Mouse (Mus musculus): ENCODE measurements at regions not wholly inside any gene's neighbourhood (a gene's known extent, or its start where the extent isn't known, plus 50 kb on each side); places are given as distances from the start of the nearest gene placed in this dataset.

DNA sequence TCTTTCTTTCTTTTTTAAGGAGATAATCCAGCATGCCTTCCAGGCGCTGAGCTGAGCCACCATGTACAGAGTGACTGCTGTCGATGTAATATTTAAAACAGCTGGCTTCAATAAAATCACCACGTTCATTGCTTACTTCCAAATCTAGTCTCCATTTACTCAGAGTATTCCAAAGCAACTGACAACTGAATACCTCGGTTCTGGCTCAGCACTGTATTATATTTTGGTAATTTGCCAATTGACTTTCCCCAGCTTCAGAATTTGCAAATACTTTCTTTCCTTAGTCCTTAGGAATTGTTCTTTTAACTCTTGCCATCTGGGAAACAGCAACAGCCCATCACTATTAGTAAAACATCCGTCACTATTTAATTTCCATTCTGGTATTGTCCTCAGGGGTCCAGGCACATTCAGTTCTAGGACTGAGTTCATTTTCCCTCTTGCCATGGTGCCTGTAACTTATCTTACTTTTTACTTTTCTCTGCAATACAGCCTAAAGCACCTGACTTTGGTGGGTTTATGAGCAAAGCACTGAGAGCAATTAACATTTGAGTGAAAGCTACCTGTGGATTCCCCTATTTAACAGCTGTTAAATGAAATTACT is 871.8 kb downstream of the Tbl1xr1 start:
- no peak overlapping the region for H3K9ac ChIP-seq (replicated peaks; ENCODE audit: low read length, poor library complexity, severe bottlenecking)
- no peak overlapping the region for H3K27ac ChIP-seq (ENCODE audit: low read depth, low read length)
- ATAC-seq (ENCODE audit: low FRiP score), result no peak
- no peaks in the 10 kb centered on the region for H3K36me3 ChIP-seq (ENCODE audit: insufficient read depth, low read length)
- no peak overlapping the region for H3K4me2 ChIP-seq (ENCODE audit: low read depth, low read length, poor library complexity, severe bottlenecking)
- H3K4me3 ChIP-seq (ENCODE audit: low read depth, low read length), result no peak overlapping the region
- no peaks in the 10 kb centered on the region for H3K9me3 ChIP-seq (ENCODE audit: low read length)
- TF ChIP-seq CTCF (IDR thresholded peaks at IDR 0.05), result no peak
- H3K27me3 ChIP-seq (ENCODE audit: insufficient read depth, low read length), result no peaks in the 10 kb centered on the region
- 54% methylated on average over 5 of the region's 5 CpGs for WGBS
- no peak for DNase-seq (ENCODE audit: low spot score)
- no peaks in the 10 kb centered on the region for H3K4me1 ChIP-seq (ENCODE audit: insufficient read depth, low read length)

- Histone ChIP-seq H3K36me3 (ENCODE audit: insufficient read depth, low read length) (no peaks in the 10 kb centered on the region), H3K9me3 (ENCODE audit: low read length) (no peaks in the 10 kb centered on the region), H3K4me2 (ENCODE audit: low read depth, low read length, poor library complexity, severe bottlenecking) (no peak overlapping the region), H3K9ac (replicated peaks; ENCODE audit: low read length, poor library complexity, severe bottlenecking) (no peak overlapping the region), H3K4me1 (ENCODE audit: insufficient read depth, low read length) (no peaks in the 10 kb centered on the region), H3K4me3 (ENCODE audit: low read depth, low read length) (no peak overlapping the region), H3K27me3 (ENCODE audit: insufficient read depth, low read length) (no peaks in the 10 kb centered on the region), H3K27ac (ENCODE audit: low read depth, low read length) (no peak overlapping the region)
- no peak for TF ChIP-seq CTCF (IDR thresholded peaks at IDR 0.05)
- ATAC-seq (ENCODE audit: low FRiP score), result no peak
- 57% methylated on average over 1 of the region's 1 CpGs for WGBS
- peak; percentile 31 for DNase-seq (ENCODE audit: low spot score)
These were observed 881.0 kb downstream of the Tbl1xr1 start for GRCm38 (mm10) chr3:22957422-22957821.

- no peak for TF ChIP-seq CTCF (IDR thresholded peaks at IDR 0.05)
- Histone ChIP-seq H3K27ac (ENCODE audit: low read depth, low read length) (no peak overlapping the region), H3K4me1 (ENCODE audit: insufficient read depth, low read length) (no peaks in the 10 kb centered on the region)
These were observed 896.2 kb downstream of the Tbl1xr1 start for GRCm38 (mm10) chr3:22972681-22973080.

DNA sequence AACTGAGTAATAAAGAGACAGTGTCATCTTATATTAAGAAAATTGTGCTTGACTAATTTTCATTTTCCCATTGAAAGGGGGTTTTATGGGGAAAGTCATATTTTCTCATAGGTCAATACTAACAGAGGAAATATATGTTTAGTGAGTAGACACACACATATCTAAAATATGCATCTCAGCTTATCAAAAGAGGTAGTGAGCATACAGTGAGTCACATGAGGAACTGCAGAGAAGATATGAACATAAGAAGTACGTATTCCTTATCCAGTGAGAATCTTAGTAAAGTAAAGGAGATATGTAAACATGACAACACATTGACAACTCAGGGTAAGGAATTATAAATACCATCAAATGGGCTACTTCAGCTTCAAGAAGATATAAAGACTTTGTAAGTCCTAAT is 900.3 kb downstream of the Tbl1xr1 start:
- TF ChIP-seq CTCF (IDR thresholded peaks at IDR 0.05), result no peak
- Histone ChIP-seq H3K9me3 (ENCODE audit: low read length) (no peaks in the 10 kb centered on the region), H3K4me3 (ENCODE audit: low read depth, low read length) (no peak overlapping the region), H3K9ac (replicated peaks; ENCODE audit: low read length, poor library complexity, severe bottlenecking) (no peak overlapping the region), H3K27ac (ENCODE audit: low read depth, low read length) (no peak overlapping the region), H3K4me1 (ENCODE audit: insufficient read depth, low read length) (no peaks in the 10 kb centered on the region), H3K27me3 (ENCODE audit: insufficient read depth, low read length) (no peaks in the 10 kb centered on the region), H3K36me3 (ENCODE audit: insufficient read depth, low read length) (no peaks in the 10 kb centered on the region), H3K4me2 (ENCODE audit: low read depth, low read length, poor library complexity, severe bottlenecking) (no peak overlapping the region)
- DNase-seq (ENCODE audit: low spot score) (no peak), ATAC-seq (ENCODE audit: low FRiP score) (no peak)
- 92% methylated on average over 1 of the region's 1 CpGs for WGBS

More at GRCm38 (mm10) chr3:22972681-22973080, 896.2 kb downstream of the Tbl1xr1 start:
- Histone ChIP-seq H3K36me3 (ENCODE audit: insufficient read depth, low read length) (no peaks in the 10 kb centered on the region), H3K4me3 (ENCODE audit: low read depth, low read length) (no peak overlapping the region), H3K4me2 (ENCODE audit: low read depth, low read length, poor library complexity, severe bottlenecking) (no peak overlapping the region), H3K27me3 (ENCODE audit: insufficient read depth, low read length) (no peaks in the 10 kb centered on the region), H3K9me3 (ENCODE audit: low read length) (no peaks in the 10 kb centered on the region), H3K9ac (replicated peaks; ENCODE audit: low read length, poor library complexity, severe bottlenecking) (no peak overlapping the region)
- ATAC-seq (ENCODE audit: low FRiP score), result no peak
- DNase-seq (ENCODE audit: low spot score), result no peak
- 84% methylated on average over 1 of the region's 1 CpGs for WGBS

DNA sequence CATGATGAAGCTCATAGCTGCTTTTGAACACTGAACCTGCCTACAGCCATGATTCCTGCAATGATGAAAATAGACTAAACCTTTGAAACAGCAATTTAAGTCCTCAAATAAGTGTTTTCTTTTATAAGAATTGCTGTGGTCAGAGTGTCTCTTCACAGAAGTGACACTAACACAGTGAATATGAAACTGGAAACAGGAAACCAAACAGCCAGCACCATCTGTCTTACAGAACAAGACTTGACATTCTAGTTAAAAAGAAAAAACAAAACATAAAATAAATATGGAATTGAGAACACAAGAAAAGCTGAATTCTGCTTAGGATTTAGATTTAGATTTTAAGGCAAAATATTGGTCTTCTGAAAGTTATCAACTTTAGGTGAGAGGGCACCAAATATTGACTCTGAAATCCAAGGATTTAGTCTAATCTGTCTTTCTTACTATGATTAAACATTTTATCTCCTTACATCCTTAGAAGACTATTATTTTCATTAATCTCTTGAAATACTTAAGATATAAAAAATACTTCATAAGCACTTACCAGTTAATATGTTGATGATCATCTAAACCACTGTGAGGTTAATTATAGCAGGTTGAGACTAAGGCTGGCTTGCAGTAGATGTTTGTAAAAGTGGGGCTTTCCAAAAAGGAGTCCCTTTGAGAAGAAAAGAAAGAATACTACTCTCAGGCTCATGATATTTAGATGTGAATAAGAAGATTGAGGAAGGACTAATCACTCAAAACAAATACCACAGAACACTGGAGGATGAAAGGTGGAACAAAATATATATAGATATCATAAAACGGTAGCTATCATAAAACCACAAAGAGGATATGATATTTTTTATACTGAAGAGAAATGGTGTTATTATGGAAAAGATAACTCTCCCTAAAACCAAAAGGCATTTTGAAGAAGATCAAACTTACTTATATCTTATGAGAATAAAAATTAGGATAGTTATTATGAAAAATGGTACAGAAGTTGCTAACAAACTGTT is 903.7 kb downstream of the Tbl1xr1 start:
- no peak for TF ChIP-seq CTCF (IDR thresholded peaks at IDR 0.05)
- Histone ChIP-seq H3K36me3 (ENCODE audit: insufficient read depth, low read length) (no peaks in the 10 kb centered on the region), H3K27ac (ENCODE audit: low read depth, low read length) (no peak overlapping the region), H3K27me3 (ENCODE audit: insufficient read depth, low read length) (no peaks in the 10 kb centered on the region), H3K4me1 (ENCODE audit: insufficient read depth, low read length) (no peaks in the 10 kb centered on the region), H3K4me3 (ENCODE audit: low read depth, low read length) (no peak overlapping the region), H3K9me3 (ENCODE audit: low read length) (no peaks in the 10 kb centered on the region), H3K9ac (replicated peaks; ENCODE audit: low read length, poor library complexity, severe bottlenecking) (no peak overlapping the region), H3K4me2 (ENCODE audit: low read depth, low read length, poor library complexity, severe bottlenecking) (no peak overlapping the region)
- ATAC-seq (ENCODE audit: low FRiP score) (no peak), DNase-seq (ENCODE audit: low spot score) (no peak)
- WGBS, result 93% methylated on average over 1 of the region's 1 CpGs

DNA sequence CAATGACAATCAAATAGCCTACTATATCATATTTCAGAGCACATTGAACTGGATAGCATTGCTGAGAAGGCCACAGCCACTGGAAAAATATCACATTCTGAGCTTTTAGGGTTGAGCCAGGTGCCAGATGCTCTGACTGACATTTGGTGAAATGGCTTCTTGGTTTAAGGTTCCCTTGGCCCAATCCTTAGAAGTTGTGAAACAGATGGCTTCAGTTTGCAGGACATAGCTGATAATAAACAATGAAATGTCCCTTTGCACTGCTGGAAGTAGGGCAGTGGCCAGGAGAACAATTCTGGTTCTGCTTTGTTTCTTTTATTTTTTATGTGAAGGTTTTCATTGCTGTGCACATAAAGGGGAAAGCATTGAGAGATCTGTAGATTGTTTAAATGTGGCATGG is 906.0 kb downstream of the Tbl1xr1 start:
- ATAC-seq (ENCODE audit: low FRiP score) (no peak), DNase-seq (ENCODE audit: low spot score) (no peak)
- Histone ChIP-seq H3K27me3 (ENCODE audit: insufficient read depth, low read length) (no peaks in the 10 kb centered on the region), H3K4me1 (ENCODE audit: insufficient read depth, low read length) (no peaks in the 10 kb centered on the region), H3K9me3 (ENCODE audit: low read length) (no peaks in the 10 kb centered on the region), H3K9ac (replicated peaks; ENCODE audit: low read length, poor library complexity, severe bottlenecking) (no peak overlapping the region), H3K4me3 (ENCODE audit: low read depth, low read length) (no peak overlapping the region), H3K27ac (ENCODE audit: low read depth, low read length) (no peak overlapping the region), H3K4me2 (ENCODE audit: low read depth, low read length, poor library complexity, severe bottlenecking) (no peak overlapping the region), H3K36me3 (ENCODE audit: insufficient read depth, low read length) (no peaks in the 10 kb centered on the region)
- TF ChIP-seq CTCF (IDR thresholded peaks at IDR 0.05), result no peak

All from midbrain, postnatal 0 days (tissue).